Mouse (Mus musculus) embryonic facial prominence, embryonic 15.5 days (tissue): Measurements from ENCODE around the gene Eif3b. TPM values are rescaled to one million over a fixed set of nuclear protein-coding genes. Genes with fewer than 3 reads are reported as not detected.

Experiments
- ATAC-seq: fragments of 200-750 bp; cut with Nextera tagmentation; 2 replicates; pipeline ENCODE4 v1.8.0; 2017; ENCODE audit warnings: low read depth, moderate TSS enrichment; ENCODE audit not compliant: insufficient number of reproducible peaks, low FRiP score, low TSS enrichment
- H3K27ac ChIP-seq: fragments of 300-500 bp; sonication (generic); replicated peaks from 2 replicates; pipeline ENCODE4 v1.5.1; 2015; ENCODE audit warnings: mild to moderate bottlenecking, inconsistent platforms
- H3K27me3 ChIP-seq: fragments of 300-500 bp; sonication (generic); 2 replicates; pipeline ENCODE4 v1.6.1; 2015; ENCODE audit warnings: inconsistent platforms
- H3K36me3 ChIP-seq: fragments of 300-500 bp; sonication (generic); 2 replicates; pipeline ENCODE4 v1.6.1; 2015; ENCODE audit warnings: mild to moderate bottlenecking, inconsistent platforms
- H3K4me1 ChIP-seq: fragments of 300-500 bp; sonication (generic); 2 replicates; pipeline ENCODE4 v1.6.1; 2015; ENCODE audit warnings: inconsistent platforms
- H3K4me2 ChIP-seq: fragments of 300-500 bp; sonication (generic); replicated peaks from 2 replicates; pipeline ENCODE4 v1.6.1; 2015; ENCODE audit warnings: mild to moderate bottlenecking, inconsistent platforms
- H3K4me3 ChIP-seq: fragments of 300-500 bp; sonication (generic); replicated peaks from 2 replicates; pipeline ENCODE4 v1.5.1; 2015; ENCODE audit warnings: mild to moderate bottlenecking, inconsistent platforms
- H3K9ac ChIP-seq: fragments of 300-500 bp; sonication (generic); 2 replicates; pipeline ENCODE4 v1.6.1; 2015; ENCODE audit warnings: inconsistent platforms
- H3K9me3 ChIP-seq: fragments of 300-500 bp; sonication (generic); replicated peaks from 2 replicates; pipeline ENCODE4 v1.6.1; 2016; ENCODE audit warnings: inconsistent platforms
- WGBS: fragments of 180-500 bp; shearing (Covaris S2); methylation state at CpG from one replicate; pipeline ENCODE4 v1.1.7; 2015; 5-methylcytosine and 5-hydroxymethylcytosine counted together
- microRNA-seq: library from miRNA; unstranded; fragments of <30 nt; microRNA quantifications from one replicate; pipeline ENCODE4, GENCODE M21; 2016; ENCODE audit warnings: borderline number of aligned reads
- polyA plus RNA-seq: library from polyadenylated mRNA; unstranded; fragments of >200 nt; fragmentation: Nextera tagmentation; extraction: Ambion mirVana; gene quantifications from 2 replicates; pipeline ENCODE4 v1.2.1, GENCODE M21; 2015

The Eif3b gene
- polyA plus RNA-seq, 1 experiment from 2014 or later = 130 TPM

GRCm38 (mm10) chr5:140491142-140491541 is 72.0 kb downstream of the Eif3b start:
- Histone ChIP-seq H3K36me3 (no peaks in the 10 kb centered on the region), H3K4me3 (no peak overlapping the region), H3K9me3 (no peaks in the 10 kb centered on the region), H3K4me2 (no peak overlapping the region), H3K4me1 (no peaks in the 10 kb centered on the region), H3K9ac (no peak overlapping the region), H3K27me3 (0 out of 2 replicates have a peak, but pooled peaks cover 4% of the 10 kb centered on the region), H3K27ac (no peak overlapping the region)
- ATAC-seq = no peak
- WGBS = 49% methylated on average over 6 of the region's 6 CpGs

DNA sequence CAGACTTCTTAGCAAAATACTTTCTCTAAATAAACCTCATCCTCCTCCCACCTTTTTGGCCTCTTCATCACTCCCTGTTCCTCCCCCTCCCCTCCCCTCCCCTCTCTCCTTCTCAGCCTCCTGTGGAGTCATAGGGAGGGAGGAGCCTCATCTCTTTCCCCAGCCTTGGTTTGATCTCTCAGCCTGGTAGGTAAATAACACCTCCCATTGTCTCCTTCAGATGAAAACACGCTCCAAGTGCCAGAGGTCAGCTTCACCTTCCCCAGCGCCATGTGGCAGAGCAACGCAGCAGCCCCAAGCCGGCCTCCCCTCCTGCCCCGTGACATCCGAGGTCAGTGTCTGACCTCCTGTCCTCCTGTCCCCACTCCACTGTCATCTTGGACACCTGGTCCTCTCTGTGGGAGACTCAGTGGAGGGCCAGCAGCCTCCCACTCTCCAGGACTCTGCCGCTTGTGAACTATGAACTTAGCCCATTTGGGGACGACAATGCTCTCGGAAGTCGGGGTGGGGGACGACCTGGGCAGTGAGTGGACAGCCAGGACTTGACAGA is 73.6 kb downstream of the Eif3b start:
- WGBS = 26% methylated on average over 11 of the region's 11 CpGs
- Histone ChIP-seq H3K9me3 (no peaks in the 10 kb centered on the region), H3K4me2 (no peak overlapping the region), H3K9ac (no peak overlapping the region), H3K27me3 (0 out of 2 replicates have a peak, but pooled peaks cover 4% of the 10 kb centered on the region), H3K4me3 (no peak overlapping the region), H3K27ac (no peak overlapping the region), H3K4me1 (no peaks in the 10 kb centered on the region), H3K36me3 (no peaks in the 10 kb centered on the region)
- ATAC-seq = no peak

Small RNA genes within 50 kb of the gene (microRNA-seq; reads per million reads assigned to microRNA genes)
- gene Mir7038 = not detected

Other genes with a start within 250 kb of the Eif3b start
- 48.2 and 49.7 TPM in 2 replicates for gene Mad1l1, start 97.8 kb upstream of the Eif3b start, polyA plus RNA-seq
- gene Nudt1, start 97.7 kb upstream of the Eif3b start, polyA plus RNA-seq = 39.2 and 46.9 TPM in 2 replicates
- gene Mrm2, start 87.4 kb upstream of the Eif3b start, polyA plus RNA-seq = 20.4 and 21.9 TPM in 2 replicates
- gene Snx8, start 30.1 kb upstream of the Eif3b start, polyA plus RNA-seq = 21.2 and 23.3 TPM in 2 replicates
- gene Gm4869, start 26.3 kb downstream of the Eif3b start, polyA plus RNA-seq = 0.20 and 0.47 TPM in 2 replicates
- gene Chst12, start 86.2 kb downstream of the Eif3b start, polyA plus RNA-seq = 28.9 and 30.6 TPM in 2 replicates
- gene Grifin, start 145.7 kb downstream of the Eif3b start, polyA plus RNA-seq = not detected in 2 replicates
- 31.8 and 36.0 TPM in 2 replicates for gene Lfng, start 188.0 kb downstream of the Eif3b start, polyA plus RNA-seq
- 42.3 and 43.7 TPM in 2 replicates for gene Ttyh3, start 229.7 kb downstream of the Eif3b start, polyA plus RNA-seq